Mouse (Mus musculus) C2C12 (cell line): ENCODE measurements around the gene Mllt3.

ENCODE experiments used
- CEBPB ChIP-seq: IDR thresholded peaks from one replicate; pipeline ENCODE4 v1.6.1; 2011; ENCODE audit warnings: low read depth, mild to moderate bottlenecking, control low read depth, moderate library complexity
- CTCF ChIP-seq: IDR thresholded peaks from one replicate; pipeline ENCODE4 v1.5.1; 2011; ENCODE audit not compliant: control insufficient read depth, insufficient read depth, insufficient read length
- FOSL1 ChIP-seq: IDR thresholded peaks from one replicate; pipeline ENCODE4 v1.8.0; 2011; ENCODE audit warnings: mild to moderate bottlenecking, low read length; ENCODE audit not compliant: poor library complexity, insufficient read depth, severe bottlenecking
- MAX ChIP-seq: IDR thresholded peaks from one replicate; pipeline ENCODE4 v1.6.1; 2011; ENCODE audit warnings: mild to moderate bottlenecking, control low read depth
- MYOD1 ChIP-seq: IDR thresholded peaks from one replicate; pipeline ENCODE4 v1.6.1; 2011; ENCODE audit warnings: low read depth; ENCODE audit not compliant: control insufficient read depth, insufficient read length
- MYOG ChIP-seq: IDR thresholded peaks from one replicate; pipeline ENCODE4 v1.6.1; 2011; ENCODE audit not compliant: control insufficient read depth, insufficient read length; ENCODE audit errors: extremely low read depth
- USF1 ChIP-seq: IDR thresholded peaks from one replicate; pipeline ENCODE4 v1.6.1; 2011; ENCODE audit warnings: low read depth, mild to moderate bottlenecking, control low read depth, moderate library complexity

- no peak for TF ChIP-seq CEBPB
- no peak for TF ChIP-seq CTCF
- TF ChIP-seq USF1 = no peak
- no peak for TF ChIP-seq MAX
- no peak for TF ChIP-seq MYOG
- TF ChIP-seq MYOD1 = no peak
- TF ChIP-seq FOSL1 = no peak
Measured at GRCm38 (mm10) chr4:87819182-87819581, 214.0 kb downstream of the Mllt3 start.
